Mouse (Mus musculus) lung, postnatal 0 days (tissue): ENCODE results near the gene Scube3. TPM values are rescaled to one million over a fixed set of nuclear protein-coding genes. Genes with fewer than 3 reads are reported as not detected.
A peak's percentile ranks its signal among the peaks of the same experiment; 100 is the strongest.

Source experiments
- ATAC-seq: fragments of 200-750 bp; cut with Nextera tagmentation; 2 replicates; pipeline ENCODE4 v1.8.0; 2017; ENCODE audit warnings: moderate library complexity
- DNase-seq: peaks from one replicate; pipeline ENCODE4 v3.0.0-alpha.2; 2016; ENCODE audit warnings: low spot score
- H3K27ac ChIP-seq: fragments of 300-500 bp; sonication (generic); 2 replicates; pipeline ENCODE4 v1.5.1; 2014; ENCODE audit warnings: antibody characterized with exemption, mild to moderate bottlenecking, low read length, mixed read lengths
- H3K27me3 ChIP-seq: fragments of 300-500 bp; sonication (generic); replicated peaks from 2 replicates; pipeline ENCODE4 v1.6.1; 2014; ENCODE audit warnings: low read length, mixed read lengths; ENCODE audit not compliant: insufficient read depth
- H3K36me3 ChIP-seq: fragments of 300-500 bp; sonication (generic); 2 replicates; pipeline ENCODE4 v1.6.1; 2014; ENCODE audit warnings: low read length, mixed read lengths; ENCODE audit not compliant: insufficient read depth
- H3K4me1 ChIP-seq: fragments of 300-500 bp; sonication (generic); 2 replicates; pipeline ENCODE4 v1.6.1; 2014; ENCODE audit warnings: antibody characterized with exemption, low read depth, low read length, mixed read lengths; ENCODE audit not compliant: insufficient read depth
- H3K4me2 ChIP-seq: fragments of 300-500 bp; sonication (generic); replicated peaks from 2 replicates; pipeline ENCODE4 v1.6.1; 2014; ENCODE audit warnings: low read depth, mild to moderate bottlenecking, low read length, moderate library complexity, mixed read lengths
- H3K4me3 ChIP-seq: fragments of 300-500 bp; sonication (generic); 2 replicates; pipeline ENCODE4 v1.5.1; 2014; ENCODE audit warnings: low read depth, low read length
- H3K9ac ChIP-seq: fragments of 300-500 bp; sonication (generic); replicated peaks from 2 replicates; pipeline ENCODE4 v1.6.1; 2014; ENCODE audit warnings: low read depth, mild to moderate bottlenecking
- H3K9me3 ChIP-seq: fragments of 300-500 bp; sonication (generic); 2 replicates; pipeline ENCODE4 v1.6.1; 2016; ENCODE audit warnings: low read length, mixed read lengths
- CTCF ChIP-seq: IDR thresholded peaks from 2 replicates; pipeline ENCODE4 v1.5.1; 2016; ENCODE audit warnings: antibody characterized with exemption, mild to moderate bottlenecking
- EP300 ChIP-seq: IDR thresholded peaks from 2 replicates; pipeline ENCODE4 v1.6.1; 2016; ENCODE audit warnings: antibody characterized with exemption, mild to moderate bottlenecking, control low read depth
- WGBS: fragments of 180-500 bp; shearing (Covaris S2); extraction: QIAGEN DNeasy Blood & Tissue Kit; methylation state at CpG from one replicate; pipeline ENCODE4 v1.1.7; 2014; 5-methylcytosine and 5-hydroxymethylcytosine counted together
- polyA plus RNA-seq: library from polyadenylated mRNA; unstranded; fragments of >200 nt; fragmentation: Nextera tagmentation; extraction: Ambion mirVana; gene quantifications from 2 replicates; pipeline ENCODE4 v1.2.1, GENCODE M21; 2015

The Scube3 gene
- polyA plus RNA-seq, 1 experiment from 2014 or later = 0.30 TPM

DNA sequence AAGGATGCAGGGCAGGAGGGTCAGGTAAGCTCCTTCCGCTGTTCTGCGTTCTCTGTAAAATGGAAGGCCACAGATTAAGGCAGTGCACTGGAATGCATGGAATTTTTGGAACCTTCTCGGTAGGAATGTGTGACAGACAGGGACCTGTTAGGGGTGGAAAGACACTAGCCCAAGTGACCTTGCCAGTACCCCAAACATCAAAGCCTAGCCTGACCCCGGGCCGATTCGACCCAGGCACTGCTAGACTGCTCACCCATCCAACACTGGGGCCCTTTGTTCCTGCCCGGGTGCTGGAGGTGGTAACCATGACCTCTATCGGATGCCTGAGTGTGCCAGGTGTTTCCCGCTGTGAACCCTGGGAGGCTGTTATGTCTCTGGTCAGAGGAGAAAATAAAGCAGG is 3.3 kb upstream of the Scube3 start:
- WGBS = 62% methylated on average over 9 of the region's 9 CpGs
- no peak for DNase-seq
- H3K27me3 ChIP-seq = peaks cover 23% of the 10 kb centered on the region

DNA sequence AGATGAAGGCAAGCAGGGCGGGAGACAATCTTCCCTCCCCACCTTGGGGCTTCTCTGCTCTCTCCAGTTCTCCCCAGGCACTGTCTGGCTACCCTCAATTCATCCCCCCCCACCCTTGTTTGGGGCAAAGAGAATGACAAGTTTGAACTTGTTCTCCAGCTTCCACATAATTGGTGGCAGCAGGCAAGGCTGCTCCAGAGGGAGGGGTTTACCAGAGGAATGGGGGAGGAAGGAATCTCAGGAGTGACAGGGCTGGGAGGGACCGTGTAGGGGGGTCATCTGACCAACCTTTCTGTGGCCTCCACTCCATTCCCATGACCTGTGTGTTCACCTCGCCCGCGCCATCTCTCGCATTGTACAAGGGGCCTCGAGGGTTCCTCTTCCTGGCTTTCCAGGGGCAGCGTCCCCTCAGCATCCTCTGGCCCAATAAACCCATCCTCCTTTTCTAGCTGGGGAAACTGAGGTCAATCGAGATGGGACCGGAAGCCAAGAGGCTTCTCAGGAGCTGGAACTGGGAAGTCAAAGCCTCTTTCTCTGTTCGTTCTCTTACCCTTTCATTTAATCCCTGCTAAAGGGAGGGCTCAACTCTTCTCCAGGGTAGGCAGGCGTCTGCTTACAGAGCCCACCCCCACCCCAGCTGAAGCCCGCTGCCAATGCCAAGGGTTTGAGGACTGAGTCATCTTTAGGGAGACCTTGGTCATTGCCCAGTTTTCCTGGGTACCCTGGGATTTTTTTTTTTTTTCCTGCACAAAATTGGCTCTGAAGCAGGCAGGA is 1.3 kb upstream of the Scube3 start:
- peaks cover 11% of the 10 kb centered on the region; the same call in 1 of the 2 replicates for H3K4me1 ChIP-seq
- ATAC-seq (no peak), DNase-seq (no peak)
- H3K27me3 ChIP-seq = peaks cover 31% of the 10 kb centered on the region
- no peak overlapping the region for H3K27ac ChIP-seq
- 41% methylated on average over 13 of the region's 13 CpGs for WGBS
- H3K4me2 ChIP-seq = no peak overlapping the region
- no peak overlapping the region for H3K9ac ChIP-seq
- no peaks in the 10 kb centered on the region for H3K36me3 ChIP-seq
- no peak for TF ChIP-seq EP300
- no peak for TF ChIP-seq CTCF
- no peak overlapping the region for H3K4me3 ChIP-seq
- no peaks in the 10 kb centered on the region for H3K9me3 ChIP-seq

More for the DNA sequence above, 3.3 kb upstream of the Scube3 start:
- Histone ChIP-seq H3K4me3 (no peak overlapping the region), H3K27ac (no peak overlapping the region), H3K4me1 (peaks cover 5% of the 10 kb centered on the region; the same call in 1 of the 2 replicates), H3K9me3 (no peaks in the 10 kb centered on the region), H3K4me2 (no peak overlapping the region), H3K36me3 (no peaks in the 10 kb centered on the region), H3K9ac (no peak overlapping the region)
- no peak for TF ChIP-seq CTCF
- TF ChIP-seq EP300 = no peak
- ATAC-seq = no peak

DNA sequence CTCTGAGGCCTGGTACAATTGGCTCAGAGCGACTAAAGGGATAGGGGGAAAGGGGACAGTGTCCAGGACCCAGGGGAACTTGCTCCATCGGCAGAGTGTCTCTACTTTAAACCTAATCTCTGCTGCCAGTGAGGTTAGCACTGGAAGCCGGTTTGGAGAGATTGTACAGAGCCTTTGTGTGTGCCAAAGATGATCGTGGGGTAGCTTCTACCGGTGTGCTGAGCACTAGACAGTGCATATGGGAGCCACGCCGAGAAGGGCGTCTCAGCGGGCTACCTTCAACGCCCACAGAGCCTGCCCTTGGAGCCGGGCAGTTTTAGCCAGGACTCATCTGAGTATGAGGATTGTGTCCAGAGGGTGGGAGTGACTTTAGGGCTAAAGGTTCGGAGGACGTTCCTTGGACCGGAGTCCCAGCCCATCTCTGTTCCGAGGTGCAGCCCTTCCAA is 713 bp upstream of the Scube3 start:
- Histone ChIP-seq H3K27ac (no peak overlapping the region), H3K9me3 (no peaks in the 10 kb centered on the region), H3K9ac (no peak overlapping the region), H3K36me3 (no peaks in the 10 kb centered on the region), H3K4me3 (peak overlapping the region; percentile 56; the same call in 1 of the 2 replicates), H3K27me3 (peaks cover 31% of the 10 kb centered on the region), H3K4me1 (peaks cover 11% of the 10 kb centered on the region; the same call in 1 of the 2 replicates), H3K4me2 (peak overlapping the region; percentile 99)
- 6% methylated on average over 15 of the region's 15 CpGs for WGBS
- no peak for ATAC-seq
- no peak for TF ChIP-seq EP300
- no peak for TF ChIP-seq CTCF
- peak; percentile 38 for DNase-seq

DNA sequence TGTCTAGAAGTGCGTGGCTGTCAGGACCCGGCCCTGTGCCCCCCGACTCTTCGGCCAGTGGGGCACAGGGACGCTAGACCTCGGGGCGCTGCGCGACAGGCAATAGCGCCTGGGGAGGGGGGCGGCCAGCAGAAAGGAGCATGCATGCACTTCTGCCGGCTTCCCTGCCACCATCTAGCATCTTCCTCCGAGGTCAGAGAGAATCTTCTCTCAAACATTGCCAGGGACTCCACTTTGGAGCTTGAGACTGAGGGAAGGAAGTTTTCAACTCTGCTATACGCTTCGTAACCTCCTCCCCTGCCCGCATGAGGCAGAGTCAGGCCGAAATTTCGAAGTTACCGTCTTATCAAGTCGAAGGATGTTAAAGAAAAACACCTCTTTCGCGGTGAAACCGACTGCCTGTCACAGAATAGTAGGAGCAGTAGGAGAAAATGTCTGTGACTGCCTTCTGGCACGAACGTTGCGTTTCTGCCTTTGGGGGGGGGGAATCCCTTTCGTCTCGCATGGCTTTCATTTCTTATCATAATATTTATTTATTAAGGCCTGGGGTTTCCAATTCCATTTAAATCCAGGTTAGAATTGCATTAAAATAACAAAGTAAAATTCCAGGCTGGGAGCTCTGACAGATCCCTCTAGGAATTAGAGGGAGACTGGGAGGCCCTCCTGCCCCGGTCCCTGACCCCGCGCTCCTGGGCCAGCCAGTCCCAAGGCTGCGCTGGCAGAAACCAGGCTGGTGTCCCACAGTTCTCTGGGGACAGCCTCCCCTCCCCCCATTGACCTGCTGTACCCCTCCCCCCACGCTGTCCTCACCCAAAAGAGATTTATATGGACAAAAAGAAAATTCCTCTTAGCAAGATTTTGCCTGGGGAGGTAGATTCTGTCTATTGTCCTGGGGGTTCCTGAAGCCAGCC is 1.0 kb downstream of the Scube3 start:
- peaks cover 31% of the 10 kb centered on the region for H3K27me3 ChIP-seq
- ATAC-seq = no peak
- DNase-seq = no peak

DNA sequence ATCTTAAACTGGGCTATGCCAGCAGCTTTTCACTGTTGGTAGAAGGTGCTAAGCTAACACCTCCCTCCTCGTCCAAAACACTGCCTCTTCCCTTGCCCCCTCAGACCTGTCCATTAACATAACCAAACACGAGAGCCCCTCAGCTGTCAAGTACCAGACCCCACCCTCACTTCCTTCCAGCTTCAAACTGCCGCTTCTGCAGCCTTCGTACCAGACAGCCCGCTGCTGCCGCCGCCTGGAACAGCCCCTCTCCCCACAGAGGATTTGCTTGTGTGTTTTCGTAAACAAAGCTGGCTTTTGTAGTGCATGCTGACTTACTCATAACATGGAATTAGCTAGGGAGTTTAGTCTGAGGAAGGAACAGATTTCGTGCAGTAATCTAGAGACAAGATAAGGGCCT is 1.8 kb downstream of the Scube3 start:
- H3K27me3 ChIP-seq = peaks cover 31% of the 10 kb centered on the region
- no peak for ATAC-seq
- H3K9ac ChIP-seq = no peak overlapping the region
- H3K36me3 ChIP-seq = no peaks in the 10 kb centered on the region
- 6% methylated on average over 9 of the region's 9 CpGs for WGBS
- TF ChIP-seq CTCF (no peak), EP300 (no peak)
- H3K4me3 ChIP-seq = no peak overlapping the region
- H3K9me3 ChIP-seq = no peaks in the 10 kb centered on the region
- peaks cover 11% of the 10 kb centered on the region; the same call in 1 of the 2 replicates for H3K4me1 ChIP-seq
- DNase-seq = no peak
- no peak overlapping the region for H3K27ac ChIP-seq
- peak overlapping the region; percentile 14; the same call in 1 of the 2 replicates for H3K4me2 ChIP-seq

More for the DNA sequence above, 1.0 kb downstream of the Scube3 start:
- H3K4me3 ChIP-seq = peak overlapping the region; percentile 56
- H3K27ac ChIP-seq = no peak overlapping the region
- WGBS = 3% methylated on average over 30 of the region's 33 CpGs
- no peaks in the 10 kb centered on the region for H3K36me3 ChIP-seq
- H3K9ac ChIP-seq = no peak overlapping the region; the same call in 1 of the 2 replicates
- TF ChIP-seq CTCF (no peak), EP300 (no peak)
- H3K4me2 ChIP-seq = peak overlapping the region; percentile 99
- H3K9me3 ChIP-seq = no peaks in the 10 kb centered on the region
- peaks cover 11% of the 10 kb centered on the region; the same call in 1 of the 2 replicates for H3K4me1 ChIP-seq

DNA sequence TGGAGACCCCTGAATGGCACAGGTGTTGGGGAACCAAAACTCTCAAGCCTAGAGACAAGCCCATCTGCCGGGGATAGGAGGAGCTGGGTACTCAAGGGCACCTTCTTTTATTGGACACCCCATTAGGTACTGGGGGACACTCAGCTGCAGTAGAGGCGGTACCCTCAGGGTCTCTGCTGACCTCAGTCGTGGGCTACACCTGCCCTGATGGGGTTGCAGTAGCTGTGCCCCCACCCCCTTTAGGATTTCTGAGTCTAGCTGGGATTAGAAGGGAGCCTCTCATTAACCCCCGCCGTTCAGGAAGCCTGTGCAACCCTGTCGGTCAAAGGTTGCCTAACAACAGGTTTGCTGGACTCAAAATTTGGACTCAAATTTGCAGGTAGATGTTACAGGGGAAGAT is 2.3 kb downstream of the Scube3 start:
- Histone ChIP-seq H3K36me3 (no peaks in the 10 kb centered on the region), H3K4me2 (peak overlapping the region; percentile 14; the same call in 1 of the 2 replicates), H3K9me3 (no peaks in the 10 kb centered on the region), H3K27me3 (peaks cover 31% of the 10 kb centered on the region), H3K27ac (no peak overlapping the region), H3K9ac (no peak overlapping the region), H3K4me1 (peaks cover 11% of the 10 kb centered on the region; the same call in 1 of the 2 replicates), H3K4me3 (no peak overlapping the region)
- ATAC-seq (no peak), DNase-seq (no peak)
- TF ChIP-seq EP300 (no peak), CTCF (no peak)
- WGBS = 25% methylated on average over 6 of the region's 6 CpGs
